Mouse (Mus musculus): ENCODE results near the gene B3glct. TPM values are rescaled to one million over a fixed set of nuclear protein-coding genes. Genes with fewer than 3 reads are reported as not detected.

Gene B3glct
- total RNA-seq (2021) = 1 to 10 TPM; 6.7 to 7.0 TPM
- long read RNA-seq, experiment 1, full-length matches to known transcripts = 2 of 4 reads
- long read RNA-seq, experiment 1, partial matches to known transcripts = 1 of 4 reads
- long read RNA-seq, experiment 1, other reads (novel, unspliced or antisense) = 1 of 4 reads
- long read RNA-seq, experiment 2, full-length matches to known transcripts = 4 of 7 reads
- long read RNA-seq, experiment 2, partial matches to known transcripts = 1 of 7 reads
- long read RNA-seq, experiment 2, other reads (novel, unspliced or antisense) = 2 of 7 reads

DNA sequence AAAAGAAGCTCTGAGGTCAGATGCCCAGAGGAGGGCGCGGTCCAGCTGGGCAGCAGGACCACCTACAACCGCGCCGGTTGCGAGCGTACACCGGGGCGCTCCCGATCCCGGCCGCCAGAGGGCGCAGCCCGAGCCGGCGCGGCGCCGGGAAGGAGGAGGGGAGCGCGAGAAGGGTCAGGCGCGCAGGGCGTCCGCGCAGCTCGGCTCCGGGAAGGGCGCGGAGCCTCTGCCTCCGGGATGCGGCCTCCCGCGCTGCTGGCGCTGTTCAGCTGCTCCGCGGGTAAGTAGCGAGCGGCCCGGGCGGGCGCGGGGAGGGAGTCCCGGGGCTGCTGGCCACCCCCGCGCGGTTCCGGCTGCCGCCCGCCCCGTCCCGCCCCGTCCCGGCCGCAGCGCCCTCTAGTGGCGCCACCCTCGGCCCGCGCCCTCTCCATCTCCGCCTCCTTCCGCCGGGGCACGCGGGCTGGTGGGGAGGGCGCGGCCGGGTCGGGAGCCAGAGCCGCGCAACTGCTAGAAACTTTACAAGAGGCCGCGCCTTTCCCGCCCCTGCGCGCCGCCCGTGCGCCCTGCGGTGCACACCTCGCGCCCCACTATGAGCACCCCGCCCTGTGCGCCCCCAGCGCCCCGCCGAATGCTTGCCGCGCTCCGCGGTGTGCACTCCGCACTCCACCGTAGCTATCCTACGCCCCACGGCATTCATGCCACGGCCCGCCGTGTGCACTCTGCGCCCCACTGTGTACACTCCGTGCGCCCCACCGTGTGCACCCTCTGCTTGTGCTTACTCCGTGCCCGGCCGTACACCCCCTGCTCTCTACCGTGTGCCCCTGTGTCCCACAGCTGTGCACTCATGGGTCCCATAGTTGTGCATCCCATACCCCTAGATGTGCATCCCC is at the start of gene B3glct:
Gene B3glct (plus strand): TSS at position 131 of the 890 bp plus-strand sequence.
- peak; percentile 93 to 94 for DNase-seq
- intact Hi-C loops (cut with DNase I) = no loop called here

DNA sequence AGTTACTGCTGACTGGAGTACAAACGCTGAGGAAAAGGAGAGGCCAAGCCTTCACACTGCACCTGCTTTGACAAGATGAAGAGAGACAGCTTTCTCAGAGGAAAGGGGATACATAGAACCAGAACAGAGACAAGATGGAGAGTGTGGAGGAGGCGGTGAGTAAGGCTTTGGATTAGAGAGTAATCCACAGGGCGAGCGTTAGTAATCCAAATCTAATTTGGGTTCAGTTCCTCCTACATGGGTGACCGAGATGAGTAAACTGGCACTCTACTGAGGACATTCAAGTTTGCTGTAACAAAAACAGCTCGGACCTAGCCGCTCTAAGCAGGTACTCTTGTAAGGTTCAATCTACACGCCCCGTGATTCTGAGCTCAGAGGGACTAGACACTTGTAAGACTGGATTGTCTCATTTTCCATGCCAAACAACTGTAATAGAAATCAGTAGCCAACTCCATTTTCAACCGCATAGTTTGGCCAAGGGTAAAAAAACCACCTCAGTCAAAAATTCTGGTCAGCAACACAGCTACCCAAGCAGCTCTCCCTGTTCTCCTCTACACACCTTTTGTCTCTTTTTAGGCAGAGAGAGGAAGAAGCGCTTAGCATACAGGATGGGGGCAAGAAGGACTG is 43.5 kb upstream of the B3glct start:
- intact Hi-C loops (cut with DNase I) = no loop called here
- DNase-seq = no peak

DNA sequence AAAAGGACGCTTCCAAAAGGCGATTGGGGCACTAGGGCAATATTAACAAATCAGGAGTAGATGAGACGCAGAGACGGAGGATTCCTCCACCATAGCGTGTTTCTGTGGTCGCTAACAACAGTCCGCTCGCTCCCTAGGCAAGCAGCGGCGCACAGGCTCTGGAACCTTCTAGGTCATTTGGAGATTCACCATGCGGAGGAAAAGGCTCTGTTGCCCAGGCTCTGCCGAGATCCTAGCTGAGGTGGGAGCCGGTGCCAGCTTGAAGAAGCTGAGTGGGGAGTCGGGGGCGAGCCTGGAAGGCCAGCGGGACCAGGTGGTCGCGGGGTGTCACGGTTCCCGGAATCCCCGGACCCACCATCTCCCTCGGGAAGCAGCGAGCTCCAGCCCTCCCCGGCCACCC is 42.5 kb upstream of the B3glct start:
- DNase-seq = peak in 1 of 2 experiments; percentile 30
- intact Hi-C loops (cut with DNase I) = no loop called here

DNA sequence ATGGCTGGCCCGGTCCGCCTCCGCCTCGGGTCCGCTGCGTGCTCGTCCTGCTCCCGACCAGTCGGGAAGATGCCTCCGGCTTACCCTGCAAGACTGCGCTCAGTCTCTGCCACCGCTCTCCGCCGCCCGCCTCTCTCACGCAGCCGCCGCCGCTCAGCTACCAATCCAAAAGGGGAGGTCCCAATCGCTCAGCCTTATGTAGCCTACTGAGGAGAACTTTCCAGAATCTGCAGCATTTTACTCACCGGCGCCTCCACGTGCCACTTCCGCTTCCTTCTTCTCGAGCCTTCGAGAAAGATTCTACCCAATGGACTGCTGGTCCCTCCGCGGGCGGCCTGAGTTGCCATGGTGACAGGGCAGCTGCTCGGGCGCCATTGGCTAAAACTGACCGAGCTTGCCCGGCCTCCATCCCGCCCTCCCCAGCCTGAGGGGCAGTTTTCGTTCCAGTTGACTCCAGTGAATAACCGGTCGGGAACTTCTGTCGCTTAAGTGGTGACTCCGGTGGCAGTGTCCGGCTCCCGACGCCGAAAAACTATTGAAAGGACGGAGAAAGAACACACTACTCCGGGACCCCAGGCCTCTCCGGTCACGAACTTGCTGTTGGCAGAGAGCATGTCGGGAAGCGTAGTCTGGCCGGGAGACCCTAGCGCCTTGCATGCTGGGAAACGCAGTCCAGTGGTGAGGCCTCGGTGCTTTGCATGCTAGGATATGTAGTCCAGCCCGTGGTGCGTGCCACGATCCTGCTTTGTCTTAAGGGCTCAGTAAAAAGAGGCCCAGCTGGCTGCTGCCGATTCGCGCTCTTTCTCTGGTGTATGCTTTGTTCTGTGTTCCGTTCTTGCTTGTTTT is 41.7 kb upstream of the B3glct start, which contains the start of gene Hsph1:
Gene Hsph1 (minus strand): TSS at position 302 of the 846 bp plus-strand sequence.
- peak; percentile 95 to 96 for DNase-seq
- intact Hi-C loops (cut with DNase I) = no loop called here

DNA sequence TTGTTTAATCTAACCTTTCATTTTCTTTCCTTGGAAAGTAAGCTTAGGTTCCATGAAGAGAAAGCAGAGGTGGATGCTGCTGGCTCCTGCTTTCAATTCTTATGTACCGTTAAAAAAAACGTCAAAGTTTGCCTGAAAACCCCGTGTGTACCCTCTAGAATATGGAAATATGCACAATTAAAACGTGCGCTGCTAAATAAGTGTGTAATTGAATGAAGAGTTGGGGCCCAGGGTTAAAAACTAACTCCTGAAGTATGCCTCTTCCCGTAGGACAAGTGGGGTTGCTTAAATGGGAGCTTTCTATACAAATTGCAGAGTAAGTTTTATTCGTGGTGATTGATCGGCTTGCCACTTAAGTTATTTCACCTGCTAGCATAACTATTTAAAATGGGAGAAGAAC is 40.7 kb upstream of the B3glct start:
- intact Hi-C loops (cut with DNase I) = no loop called here
- no peak for DNase-seq

DNA sequence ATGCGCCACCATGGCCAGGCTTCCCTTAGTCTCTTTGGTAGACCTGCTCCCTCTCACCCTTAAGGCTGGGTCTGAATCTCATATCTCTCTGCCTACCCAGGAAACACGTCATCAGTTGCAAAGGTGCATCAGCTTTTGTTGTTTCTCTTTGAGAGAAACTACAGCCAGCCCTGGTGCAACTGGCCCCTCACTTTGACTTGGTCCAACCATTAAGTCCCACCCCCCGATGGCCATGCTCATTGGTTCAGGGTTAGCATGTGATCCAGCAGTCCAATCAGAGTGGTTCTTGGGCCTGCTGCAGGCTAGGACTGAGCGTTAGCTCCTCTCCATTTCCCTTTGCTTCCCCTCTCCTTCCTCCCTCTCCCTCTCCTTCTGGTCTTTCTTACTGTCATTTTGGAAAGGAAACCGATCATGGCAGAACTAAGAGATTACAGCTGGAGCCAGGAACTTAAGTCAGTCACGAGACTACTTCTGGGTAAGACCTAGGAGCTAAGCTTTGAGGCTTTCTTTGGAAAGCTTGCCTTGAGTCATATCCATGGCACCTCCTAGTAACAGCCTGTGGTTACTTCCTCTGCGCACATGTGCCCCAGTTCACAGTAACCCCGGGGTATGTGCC is 36.6 kb upstream of the B3glct start:
- intact Hi-C loops (cut with DNase I) = no loop called here
- DNase-seq = no peak

DNA sequence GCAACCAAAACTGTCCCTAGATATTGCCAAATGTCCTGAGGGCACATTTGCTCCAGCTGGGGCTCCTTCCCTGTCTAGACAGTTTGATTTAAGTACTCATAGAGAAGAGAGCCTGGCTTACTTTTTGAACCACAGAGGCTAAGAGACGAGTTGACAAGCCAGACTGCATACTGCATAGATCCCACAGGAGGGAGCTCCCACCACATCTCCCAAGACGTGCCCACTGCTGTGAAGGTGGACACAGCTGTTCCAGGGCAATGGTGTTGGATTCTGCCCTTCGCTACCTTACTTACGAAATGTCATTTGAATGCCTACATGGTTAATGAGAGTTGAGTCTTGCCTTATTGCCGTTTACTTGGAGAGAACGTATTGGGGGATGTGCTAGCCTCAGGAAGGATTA is 35.7 kb upstream of the B3glct start:
- no peak for DNase-seq
- intact Hi-C loops (cut with DNase I) = no loop called here

DNA sequence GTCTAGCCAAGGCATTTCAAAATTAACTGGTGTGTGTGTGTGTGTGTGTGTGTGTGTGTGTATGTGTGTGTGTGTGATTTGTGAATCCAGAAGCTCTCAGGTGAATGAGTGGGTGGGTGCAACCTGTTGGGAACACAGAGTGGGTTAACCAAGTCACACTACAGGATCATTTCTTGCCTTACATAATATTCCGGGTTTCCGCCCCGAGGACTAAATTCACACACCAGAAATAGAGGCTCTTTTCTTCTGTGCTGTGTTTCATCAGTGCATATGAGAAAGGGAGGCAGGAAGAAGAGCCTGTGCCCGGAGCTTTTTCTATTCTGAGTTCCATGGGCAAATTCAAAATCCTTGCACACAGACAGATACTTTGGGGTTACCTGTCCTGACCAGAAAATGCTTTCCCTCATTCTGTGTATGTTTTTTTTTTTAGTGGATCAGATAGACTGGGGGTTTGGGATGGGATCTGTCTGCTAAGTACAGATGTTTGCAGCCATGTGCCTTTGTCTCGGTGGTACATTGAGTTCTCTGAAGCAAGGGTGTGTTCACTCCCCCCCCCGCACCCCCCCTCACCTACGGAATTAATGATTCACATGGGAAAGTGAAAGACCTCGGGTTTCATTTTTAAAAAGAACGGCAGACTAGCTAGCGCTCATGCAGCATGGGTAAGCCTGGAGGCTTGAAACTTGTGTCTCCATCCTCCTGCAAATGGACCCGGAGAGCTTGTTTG is 35.1 kb upstream of the B3glct start:
- no peak for DNase-seq
- intact Hi-C loops (cut with DNase I) = no loop called here

DNA sequence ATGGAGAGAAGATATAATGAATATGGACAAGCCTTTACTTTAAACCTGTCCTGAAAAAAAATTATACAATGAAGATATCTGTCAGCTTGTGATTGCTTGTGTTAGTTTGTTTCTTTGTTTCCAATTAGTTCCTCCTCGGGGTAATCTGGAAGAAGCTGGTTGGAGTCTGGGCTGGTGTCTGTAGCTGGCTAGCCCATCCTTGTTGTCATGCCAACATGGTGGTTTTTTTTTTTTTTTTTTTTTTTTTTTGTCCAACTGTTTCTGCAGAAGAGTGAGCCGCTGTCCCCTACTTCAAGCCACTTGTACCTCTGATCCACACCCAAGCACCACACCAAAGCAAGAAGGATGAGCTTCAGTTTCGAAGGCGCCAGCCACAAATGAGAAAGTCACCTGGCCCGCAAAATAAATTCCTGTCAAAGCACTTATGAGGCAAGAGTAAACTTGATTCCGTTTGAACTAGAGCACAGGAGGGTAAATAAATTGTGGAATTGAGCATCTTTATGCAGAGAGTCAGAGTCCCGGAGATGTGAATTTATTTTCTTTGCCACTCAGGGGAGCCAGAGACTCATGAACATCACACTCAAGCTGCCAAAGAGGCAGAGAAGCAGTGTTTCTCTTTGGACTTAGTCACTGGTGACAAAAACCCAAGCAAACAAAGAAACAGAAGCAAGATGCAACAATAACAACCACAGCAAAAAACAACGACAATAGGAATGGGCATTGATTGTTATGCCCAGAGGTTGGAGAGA is 30.5 kb upstream of the B3glct start:
- intact Hi-C loops (cut with DNase I) = no loop called here
- DNase-seq = no peak

DNA sequence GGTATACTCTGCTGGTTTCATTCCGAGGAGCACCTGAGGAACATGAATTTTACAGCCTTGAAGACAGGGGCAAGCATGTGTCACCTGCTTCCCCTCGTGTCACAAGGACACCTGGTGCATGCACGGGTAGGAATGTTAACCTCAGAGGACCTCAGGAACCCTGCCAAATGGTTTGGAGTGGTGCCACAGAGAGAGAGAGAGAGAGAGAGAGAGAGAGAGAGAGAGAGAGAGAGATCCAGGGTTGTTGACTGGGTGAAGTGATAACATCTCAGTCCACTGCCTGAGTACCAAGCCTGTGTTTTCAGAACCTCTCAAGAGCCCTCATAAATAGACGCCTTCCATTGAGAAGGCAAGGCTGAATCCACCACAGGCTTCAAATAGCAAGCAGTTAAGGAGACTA is 29.8 kb upstream of the B3glct start:
- intact Hi-C loops (cut with DNase I) = no loop called here
- DNase-seq = peak in 1 of 2 experiments; percentile 40

DNA sequence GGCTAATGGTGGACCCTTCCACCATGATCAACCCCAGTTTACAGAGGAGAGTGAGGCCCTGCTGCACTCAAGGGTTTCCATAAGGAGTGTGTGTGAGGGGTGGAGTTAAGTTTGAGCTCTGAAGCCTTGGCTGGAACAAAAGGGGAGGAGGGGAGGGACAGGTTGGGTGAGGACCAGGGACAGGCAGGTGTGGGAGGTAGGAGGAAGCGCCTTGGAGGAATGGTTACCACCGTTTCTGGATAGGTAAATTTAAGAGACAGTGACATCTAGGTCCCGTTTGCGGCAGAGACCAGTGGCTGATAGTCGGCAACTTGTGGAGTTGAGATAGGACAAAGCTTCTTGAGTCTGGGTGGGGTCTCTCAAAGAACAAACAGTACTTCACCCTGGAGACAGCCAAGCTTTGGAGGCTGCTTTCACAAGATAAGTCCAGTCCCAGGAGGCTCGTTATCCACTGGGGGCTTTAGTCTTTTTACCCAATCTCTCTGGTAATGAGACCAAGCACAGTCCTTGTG is 29.1 kb upstream of the B3glct start:
- no peak for DNase-seq
- intact Hi-C loops (cut with DNase I) = no loop called here

DNA sequence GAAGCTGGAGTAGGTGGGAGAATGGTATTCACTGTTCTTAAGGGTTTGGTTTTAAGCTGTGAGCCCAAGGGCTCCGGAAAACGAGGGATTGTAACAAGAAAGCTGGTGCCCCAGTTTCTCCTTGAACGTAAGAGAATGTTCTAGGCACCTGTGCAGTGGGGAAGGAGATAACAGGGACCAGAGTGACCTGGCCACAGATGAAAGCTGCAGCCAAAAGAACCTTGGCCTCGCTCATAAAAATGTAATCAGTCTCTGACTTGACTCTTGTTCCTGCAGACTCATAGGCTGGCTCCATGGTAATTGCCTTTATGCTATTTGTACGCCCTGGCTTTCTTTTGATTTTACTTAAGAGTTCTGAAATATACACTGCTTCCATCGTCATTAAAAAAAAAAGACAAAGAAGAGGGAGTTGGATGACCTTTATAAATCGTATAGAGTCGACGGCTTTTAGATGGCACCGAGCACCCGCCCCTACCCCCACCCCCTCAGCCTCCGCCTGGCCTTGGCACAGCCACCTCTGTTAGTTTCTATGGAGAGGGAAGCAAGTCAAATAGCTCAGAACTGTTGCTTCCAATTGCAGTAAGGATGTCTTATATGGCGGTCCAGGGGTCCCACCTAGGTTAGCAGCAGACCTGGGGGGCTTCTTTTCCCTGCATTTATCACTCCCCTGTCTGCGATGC is 28.4 kb upstream of the B3glct start:
- intact Hi-C loops (cut with DNase I) = no loop called here
- no peak for DNase-seq

DNA sequence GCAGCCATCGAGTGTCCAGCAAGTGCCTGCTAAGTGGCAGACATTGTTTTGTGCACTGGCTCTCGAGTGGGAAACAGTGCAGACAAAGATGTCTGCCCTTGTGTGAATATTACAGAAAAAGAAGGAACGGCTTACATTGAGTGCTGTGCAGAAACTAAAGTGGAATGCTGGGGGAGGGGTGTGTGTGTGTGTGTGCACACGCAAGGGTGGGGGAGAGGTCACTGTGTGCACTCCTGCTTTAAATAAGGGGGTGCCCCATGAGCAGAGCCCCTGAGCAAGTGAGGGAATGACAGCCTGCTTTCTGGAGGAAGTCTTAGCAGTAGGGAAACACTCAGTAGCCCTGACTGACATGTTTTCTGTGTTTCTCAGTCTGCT is 27.9 kb upstream of the B3glct start:
- intact Hi-C loops (cut with DNase I) = no loop called here

DNA sequence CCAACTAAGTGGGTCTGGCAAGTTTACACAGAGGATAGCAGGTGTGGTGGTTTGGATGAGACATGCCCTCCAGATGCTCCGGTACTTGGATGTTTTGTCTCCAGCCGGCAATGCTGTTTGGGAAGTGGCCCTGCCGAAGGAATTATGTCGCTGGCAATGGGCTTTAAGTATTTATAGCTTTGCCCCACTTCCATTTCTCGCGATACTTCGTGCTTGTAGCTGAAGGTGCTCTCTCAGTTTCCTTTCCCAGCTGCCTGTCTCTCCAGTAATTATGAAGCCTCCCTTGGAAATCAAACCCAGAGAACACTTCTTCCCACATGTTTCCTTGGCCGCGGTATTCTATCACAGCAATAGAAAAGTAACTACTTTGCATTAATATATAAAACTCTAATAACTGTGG is 22.4 kb upstream of the B3glct start:
- intact Hi-C loops (cut with DNase I) = no loop called here
- no peak for DNase-seq

More for the DNA sequence above, 27.9 kb upstream of the B3glct start:
- no peak for DNase-seq

DNA sequence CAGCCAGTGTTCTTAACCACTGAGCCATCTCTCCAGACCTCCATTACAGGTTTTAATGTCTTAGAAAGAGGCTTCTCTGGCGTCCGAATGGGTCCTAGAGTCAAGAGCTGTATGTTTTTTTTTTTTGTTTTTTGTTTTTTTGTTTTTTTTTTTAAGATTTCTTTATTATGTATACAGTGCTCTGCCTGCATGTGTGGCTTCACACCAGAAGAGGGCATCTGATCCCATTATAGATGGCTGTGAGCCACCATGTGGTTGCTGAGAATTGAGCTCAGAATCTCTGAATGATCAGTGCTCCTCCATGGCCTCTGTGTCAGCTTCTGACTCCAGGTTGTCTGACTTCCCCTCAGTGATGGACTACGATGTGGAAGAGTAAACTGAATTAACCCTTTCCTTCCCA is 20.0 kb upstream of the B3glct start:
- intact Hi-C loops (cut with DNase I) = no loop called here
- DNase-seq = no peak

DNA sequence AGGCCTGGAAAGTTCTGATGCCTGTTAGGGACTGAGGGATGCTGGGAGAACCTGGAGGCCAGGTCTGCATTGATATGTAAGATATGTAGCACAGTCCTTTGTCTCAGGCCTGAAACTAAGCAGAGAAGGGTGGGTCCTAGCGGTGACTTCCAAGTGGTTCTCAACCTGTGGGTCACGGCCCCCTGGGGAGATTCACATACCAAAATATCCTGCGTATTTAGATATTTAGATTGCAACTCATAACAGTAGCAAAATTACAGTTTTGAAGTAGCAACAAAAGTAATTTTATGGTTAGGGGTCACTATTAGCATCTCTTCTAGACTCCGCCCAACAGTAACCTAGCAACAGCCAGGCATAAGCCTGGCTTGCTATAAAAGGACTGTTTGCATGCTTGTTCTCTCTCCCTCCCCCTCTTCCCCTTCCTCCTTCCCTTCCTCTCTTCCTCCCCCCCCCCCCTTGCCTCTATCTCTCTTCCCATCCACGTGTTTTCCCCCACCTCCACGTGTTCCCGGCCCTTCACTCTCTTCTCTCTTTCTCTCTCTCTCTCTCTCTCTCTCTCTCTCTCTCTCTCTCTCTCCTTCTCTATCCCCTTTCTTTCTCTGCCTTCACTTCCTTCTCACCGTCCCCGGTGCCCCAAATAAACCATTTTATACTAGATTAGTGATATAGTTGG is 19.2 kb upstream of the B3glct start:
- intact Hi-C loops (cut with DNase I) = no loop called here

DNA sequence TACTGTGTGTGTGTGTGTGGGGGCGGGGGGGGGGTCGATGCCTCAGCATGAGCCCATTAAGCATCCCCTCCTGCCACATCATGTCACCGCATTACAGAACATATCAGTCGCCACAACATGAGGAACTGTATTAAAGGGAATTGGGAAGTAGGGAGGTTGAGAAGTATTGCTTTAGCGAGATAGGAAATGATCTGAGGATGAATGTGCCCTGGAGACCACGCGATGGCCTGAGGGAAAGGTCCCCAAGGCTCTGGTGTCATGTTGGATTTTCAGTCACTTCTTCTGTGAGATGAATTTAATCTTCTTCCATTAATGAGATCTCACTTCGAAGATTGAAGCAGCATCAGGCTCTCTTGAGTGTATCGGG is 18.6 kb upstream of the B3glct start:
- intact Hi-C loops (cut with DNase I) = no loop called here
- no peak for DNase-seq

More for the DNA sequence above, 19.2 kb upstream of the B3glct start:
- no peak for DNase-seq

All from heart, postnatal 14 days (tissue).